Mouse (Mus musculus) frontal cortex, adult (tissue): ENCODE measurements around the gene Kcnk10.

Source experiments
- ATAC-seq: cut with Nextera tagmentation; 2 replicates; pipeline ENCODE4 v1.9.2; 2017; ENCODE audit warnings: mild to moderate bottlenecking, moderate library complexity, mixed read lengths; ENCODE audit not compliant: low TSS enrichment

Kcnk10 gene

GRCm38 (mm10) chr12:98519866-98520567 is 58.1 kb downstream of the Kcnk10 start:
- no peak for ATAC-seq

- ATAC-seq: no peak
Measured at GRCm38 (mm10) chr12:98505601-98506000, 72.5 kb downstream of the Kcnk10 start.

- ATAC-seq: no peak
Measured at GRCm38 (mm10) chr12:98501528-98502280, 76.4 kb downstream of the Kcnk10 start.

- ATAC-seq: no peak
Measured at GRCm38 (mm10) chr12:98501045-98501444, 77.1 kb downstream of the Kcnk10 start.

GRCm38 (mm10) chr12:98481460-98481859 is 96.7 kb downstream of the Kcnk10 start:
- ATAC-seq: no peak

- no peak for ATAC-seq
Measured at GRCm38 (mm10) chr12:98481048-98481447, 97.1 kb downstream of the Kcnk10 start.

GRCm38 (mm10) chr12:98477673-98478461 is 100.2 kb downstream of the Kcnk10 start:
- ATAC-seq: no peak

GRCm38 (mm10) chr12:98471232-98471631 is 106.9 kb downstream of the Kcnk10 start:
- no peak for ATAC-seq

- no peak for ATAC-seq
Measured at GRCm38 (mm10) chr12:98470097-98470496, 108.0 kb downstream of the Kcnk10 start.

GRCm38 (mm10) chr12:98467793-98468192 is 110.3 kb downstream of the Kcnk10 start:
- ATAC-seq: no peak

GRCm38 (mm10) chr12:98459889-98460288 is 118.2 kb downstream of the Kcnk10 start:
- ATAC-seq: no peak

GRCm38 (mm10) chr12:98458944-98459343 is 119.2 kb downstream of the Kcnk10 start:
- ATAC-seq: peak; percentile 66

GRCm38 (mm10) chr12:98458516-98458915 is 119.6 kb downstream of the Kcnk10 start:
- ATAC-seq: peak; percentile 84

GRCm38 (mm10) chr12:98453161-98453560 is 124.9 kb downstream of the Kcnk10 start:
- no peak for ATAC-seq

- ATAC-seq: no peak
Measured at GRCm38 (mm10) chr12:98452646-98453045, 125.5 kb downstream of the Kcnk10 start.

GRCm38 (mm10) chr12:98445637-98446036 is 132.5 kb downstream of the Kcnk10 start:
- ATAC-seq: no peak

- ATAC-seq: no peak
Measured at GRCm38 (mm10) chr12:98444860-98445259, 133.2 kb downstream of the Kcnk10 start.

- ATAC-seq: no peak
Measured at GRCm38 (mm10) chr12:98443754-98444153, 134.4 kb downstream of the Kcnk10 start.

GRCm38 (mm10) chr12:98438080-98438479 is 140.0 kb downstream of the Kcnk10 start:
- ATAC-seq: no peak

- ATAC-seq: no peak
Measured at GRCm38 (mm10) chr12:98430683-98431082, 147.4 kb downstream of the Kcnk10 start.

GRCm38 (mm10) chr12:98421340-98421739 is 156.8 kb downstream of the Kcnk10 start:
- ATAC-seq: no peak

GRCm38 (mm10) chr12:98419849-98420248 is 158.3 kb downstream of the Kcnk10 start:
- ATAC-seq: no peak
